Mouse (Mus musculus) cerebellum, adult 11 months (tissue): ENCODE measurements around the gene Otud1.

Experiments
- DNase-seq: peaks from one replicate; pipeline ENCODE4 v3.0.0; 2022

Gene Otud1

DNA sequence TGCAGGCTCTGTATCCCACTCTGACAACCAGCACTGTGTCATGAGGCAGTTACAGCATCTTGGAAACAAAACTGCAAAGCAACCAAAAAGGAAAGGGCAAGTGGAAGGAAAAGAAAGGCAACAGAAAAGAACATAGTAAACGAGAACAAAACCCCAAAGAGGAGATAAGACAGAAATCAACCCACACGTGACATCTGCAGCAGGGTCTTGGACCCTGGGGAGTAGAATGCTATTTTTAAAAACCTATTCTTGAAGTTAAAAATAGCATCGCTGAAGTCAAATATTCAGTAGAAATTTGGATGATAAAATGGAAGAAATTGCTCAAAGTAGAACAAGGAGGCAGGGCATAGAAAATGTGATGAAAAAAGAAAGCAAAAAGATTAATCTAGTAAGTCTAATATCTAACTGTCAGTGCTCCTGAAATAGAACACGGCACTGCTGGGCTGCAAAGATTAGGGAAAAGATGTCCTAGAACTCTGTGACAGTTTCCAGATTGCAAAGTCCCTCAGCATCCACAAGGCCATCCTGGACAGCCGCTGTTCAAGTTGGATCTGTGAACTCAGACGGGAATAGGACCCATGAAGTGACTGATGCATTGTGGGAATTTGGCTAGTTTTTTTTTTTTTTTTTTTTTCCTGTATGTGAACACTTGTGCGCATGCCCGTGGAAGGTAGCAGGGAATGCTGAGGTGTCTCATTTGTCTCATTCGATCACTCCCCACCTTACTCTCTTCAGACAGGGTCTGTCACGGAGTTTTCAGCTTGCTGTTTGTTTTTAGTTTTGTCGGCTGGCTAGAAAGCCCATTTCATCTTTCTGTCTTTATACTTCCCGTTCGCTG, 13.5 kb downstream of the Otud1 start:
- no peak for DNase-seq

DNA sequence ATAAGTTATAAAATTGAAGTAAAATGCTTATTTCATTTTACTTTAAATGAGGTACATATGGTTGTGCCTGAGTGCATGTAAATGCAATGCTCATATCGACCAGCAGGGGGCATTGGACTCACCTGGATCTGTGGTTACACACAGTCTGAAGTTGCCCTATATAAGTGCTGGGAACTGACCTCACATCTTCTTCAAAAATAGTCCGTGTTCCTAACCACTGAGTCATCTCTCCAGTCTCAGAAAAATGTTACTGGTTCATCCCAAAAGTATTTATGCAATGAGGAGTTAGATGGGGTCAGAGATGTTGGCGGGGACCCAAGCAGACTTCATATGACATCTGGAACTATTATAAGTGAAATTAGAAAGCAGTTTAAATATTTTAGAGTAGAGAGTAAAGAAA, 25.4 kb downstream of the Otud1 start:
- no peak for DNase-seq

DNA sequence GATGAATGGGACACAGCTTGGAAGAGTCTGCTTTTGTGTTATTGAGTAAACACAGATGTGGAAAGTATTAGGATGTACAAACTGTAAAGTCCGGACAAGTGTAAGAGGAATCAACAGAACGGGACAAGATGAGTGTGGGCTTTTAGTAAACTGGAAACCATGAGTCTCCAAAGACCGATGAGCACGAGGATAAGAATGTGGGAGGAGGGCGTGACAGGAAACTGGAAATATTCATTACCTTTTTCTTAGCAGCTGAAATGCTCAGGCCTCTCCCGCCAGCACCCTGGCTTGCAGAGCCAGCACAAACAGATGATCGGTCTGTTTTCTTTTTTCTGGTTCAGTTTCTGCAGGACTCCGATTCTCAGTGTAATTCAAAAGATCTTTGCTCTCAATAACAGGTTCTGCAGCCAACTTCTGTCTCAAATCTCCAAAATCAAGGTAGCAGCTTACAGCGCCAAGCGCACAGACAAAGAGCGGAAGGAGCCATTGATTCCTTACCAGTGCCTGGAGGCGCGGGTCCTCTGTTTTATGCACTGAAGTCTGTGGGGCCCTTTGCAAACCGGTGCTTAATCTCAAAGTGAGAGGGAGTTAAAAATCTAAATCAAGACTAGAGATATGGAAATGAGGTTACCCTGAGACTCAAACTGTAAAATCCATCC, 28.1 kb downstream of the Otud1 start:
- DNase-seq, result no peak

DNA sequence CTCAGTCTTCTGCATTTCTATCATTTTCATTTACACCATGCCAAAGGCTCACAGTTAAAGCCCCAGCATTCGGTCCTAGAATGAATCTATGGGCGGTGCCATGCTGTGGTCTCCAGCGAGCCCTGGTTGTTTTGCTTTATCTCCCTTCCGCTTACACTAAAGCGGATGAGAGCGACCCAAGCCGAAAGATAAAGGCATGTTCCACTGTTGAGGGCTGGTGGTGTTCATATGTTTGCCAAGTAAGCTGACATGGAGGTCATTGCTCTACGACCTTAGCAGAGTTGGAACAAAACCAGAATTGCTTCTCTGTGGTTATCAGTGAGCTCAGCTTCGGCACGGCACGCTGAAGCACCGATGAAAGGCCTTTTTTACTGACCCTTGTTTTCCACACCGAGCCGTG, 32.5 kb downstream of the Otud1 start:
- no peak for DNase-seq

GRCm38 (mm10) chr2:19699573-19700295, 42.2 kb downstream of the Otud1 start:
- no peak for DNase-seq

DNA sequence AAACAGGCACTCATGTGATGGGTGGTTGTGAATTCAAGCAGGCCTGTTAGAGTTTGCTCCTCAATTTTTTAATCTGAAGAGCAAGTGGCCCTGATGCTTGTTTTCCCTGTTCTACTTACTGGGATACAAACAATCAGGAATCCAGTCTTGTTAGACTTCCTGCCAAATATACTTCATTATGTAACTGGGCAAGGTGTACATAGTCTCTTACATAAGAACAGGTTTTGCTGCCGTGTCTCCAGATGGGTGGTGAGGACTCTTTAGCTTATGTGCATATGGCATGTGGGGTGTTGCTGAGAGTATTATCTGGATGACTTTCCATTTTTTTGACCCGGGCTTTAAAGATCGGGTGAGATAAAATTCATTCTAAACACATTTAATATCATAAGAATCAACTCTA, 43.8 kb downstream of the Otud1 start:
- DNase-seq, result peak; percentile 7

DNA sequence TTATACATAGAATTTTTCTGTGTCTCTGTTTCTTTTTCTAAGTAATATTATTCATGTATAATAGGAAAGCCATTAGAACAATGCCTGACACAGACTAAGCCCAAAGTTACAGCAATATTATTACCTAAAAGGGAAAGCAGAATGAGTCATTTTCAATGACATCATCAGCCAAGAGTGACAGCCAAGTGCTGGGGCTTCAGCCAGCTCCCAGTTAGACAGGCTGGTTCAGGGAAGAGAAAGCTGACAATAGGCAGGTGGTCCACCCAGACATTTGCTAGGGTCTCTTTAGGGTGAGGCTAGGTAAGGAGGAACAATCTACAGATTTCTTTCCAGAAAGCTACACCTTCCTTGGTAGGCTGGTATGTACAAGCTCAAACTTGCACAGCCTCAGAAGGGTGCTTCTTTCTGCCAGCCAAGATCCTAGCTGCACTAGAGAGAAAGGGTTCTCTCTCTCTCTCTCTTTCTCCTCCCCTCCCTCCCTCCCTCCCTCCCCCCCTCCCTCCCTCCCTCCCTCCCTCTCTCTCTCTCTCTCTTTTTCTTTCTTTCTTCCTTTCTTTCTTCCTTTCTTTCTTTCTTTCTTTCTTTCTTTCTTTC, 45.6 kb downstream of the Otud1 start:
- DNase-seq, result peak; percentile 16

GRCm38 (mm10) chr2:19703670-19704069, 46.1 kb downstream of the Otud1 start:
- DNase-seq, result no peak

DNA sequence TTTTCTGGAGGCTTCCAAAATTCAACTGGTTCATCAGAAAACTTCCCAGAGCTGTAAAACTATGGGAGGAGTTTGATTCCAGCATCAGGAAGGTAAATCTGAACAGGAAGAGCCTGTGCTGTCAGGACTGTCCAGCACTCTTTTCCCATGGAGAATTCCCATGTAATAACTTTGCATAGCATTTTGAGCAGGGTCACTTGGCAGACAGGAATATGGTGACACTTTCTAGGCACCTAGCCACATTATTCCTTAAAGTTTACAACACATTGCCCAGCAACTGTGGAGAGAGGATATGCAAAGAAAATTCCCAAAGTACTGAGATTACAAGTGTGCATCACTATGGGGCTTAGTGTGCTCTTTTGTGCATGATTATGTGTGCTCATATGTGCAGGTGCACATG, 46.7 kb downstream of the Otud1 start:
- no peak for DNase-seq

DNA sequence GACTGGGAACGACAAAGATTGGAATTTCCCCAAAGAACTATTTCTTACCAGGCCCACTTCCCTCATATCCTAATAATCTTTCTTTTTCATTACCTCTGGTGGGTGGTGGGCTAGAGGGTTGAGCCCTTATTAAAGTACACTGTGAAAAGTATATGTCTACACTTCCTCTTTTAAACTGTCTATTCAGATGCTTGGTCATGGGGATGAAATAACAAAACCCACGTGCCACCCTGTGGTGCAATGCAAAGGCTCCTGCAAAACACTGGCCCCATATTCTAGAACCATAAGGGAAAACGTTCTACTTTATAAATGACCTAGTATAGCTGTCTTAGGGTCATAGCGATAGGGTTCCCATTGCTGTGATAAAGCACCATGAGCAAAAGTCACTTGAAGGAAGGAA, 49.3 kb downstream of the Otud1 start:
- no peak for DNase-seq
